ENCODE assay signal across 8 mouse cellular contexts in the genomic region with DNA sequence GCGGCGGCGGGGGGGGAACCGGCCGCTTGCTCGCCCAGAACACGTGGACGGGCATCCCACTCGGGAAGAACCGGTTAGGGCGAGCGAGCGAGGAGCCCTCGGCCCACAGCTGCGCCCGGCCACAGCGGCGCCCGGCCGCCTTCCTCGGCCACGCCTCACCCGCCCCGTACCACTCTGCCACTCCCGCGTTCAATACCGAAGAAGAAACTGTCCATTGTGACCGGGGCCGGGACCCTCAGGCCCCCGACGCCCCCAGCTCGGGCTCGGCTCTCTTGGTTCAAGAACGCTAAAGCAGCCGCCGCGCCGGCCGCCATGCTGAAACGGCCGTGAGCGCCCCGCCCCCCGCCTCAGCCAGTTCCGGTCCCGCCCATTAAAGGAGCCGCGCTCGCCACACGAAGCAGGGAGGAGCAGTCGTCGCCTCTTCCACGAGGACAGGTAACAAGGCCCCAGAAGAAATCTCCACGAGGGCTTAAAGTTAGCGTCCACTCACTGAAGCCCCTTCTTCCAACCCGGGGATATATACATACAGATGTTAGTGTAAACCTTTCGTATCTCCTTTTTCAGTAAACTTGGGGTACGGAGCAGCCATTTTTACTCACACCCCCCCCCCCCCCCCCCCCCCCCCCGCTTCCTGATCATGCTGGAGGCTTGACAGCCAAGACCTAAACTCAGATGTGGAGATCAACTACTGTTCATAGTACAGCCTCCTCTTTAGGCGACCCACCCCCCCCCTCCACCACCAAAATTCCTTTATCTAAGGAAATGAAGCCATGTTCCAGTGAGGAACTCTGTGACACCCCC. TPM values are rescaled to one million over a fixed set of nuclear protein-coding genes. Genes with fewer than 3 reads are reported as not detected.
DNase-seq lines count a peak whose midpoint lies in the region; ATAC-seq lines count a peak whose summit lies in the region.

A gene (minus strand): TSS at position 349 of the 801 bp plus-strand sequence.

- peak; percentile 85 for DNase-seq in 416B (ENCODE audit: low read depth)
- peak; percentile 70 to 79 for DNase-seq in adrenal gland, postnatal 4 days (ENCODE audit: low spot score in 2 of 2)
- peak; percentile 92 for DNase-seq in embryonic facial prominence, embryonic 14.5 days (ENCODE audit: low spot score)
- DNase-seq in heart, adult 8-10 months (ENCODE audit: low spot score): peak; percentile 77
- peak; percentile 85 for DNase-seq in kidney, adult 9 months
- DNase-seq in monocyte, adult 2 months (ENCODE audit: low read depth in 1 of 2, low spot score in 2 of 2): peak; percentile 21 to 56
- DNase-seq in spleen, postnatal 36 days (ENCODE audit: low spot score in 2 of 2): peak; percentile 81 to 82

- H3K27ac ChIP-seq in embryonic facial prominence, embryonic 14.5 days (replicated peaks; ENCODE audit: low read depth, low read length): no peak within 1 kb of the TSS
- H3K27ac ChIP-seq in limb, embryonic 15.5 days: peak within 1 kb of the TSS; percentile 38; the same call in 1 of the 2 replicates

- peaks cover 21% of the 10 kb centered on the region for H3K27me3 ChIP-seq in embryonic facial prominence, embryonic 14.5 days (replicated peaks; ENCODE audit: control insufficient read depth, insufficient read depth, low read length)
- peaks cover 23% of the 10 kb centered on the region for H3K27me3 ChIP-seq in limb, embryonic 15.5 days

- peak within 1 kb of the TSS; percentile 84 for H3K9ac ChIP-seq in embryonic facial prominence, embryonic 14.5 days (ENCODE audit: low read depth, low read length)
- peak within 1 kb of the TSS; percentile 71 for H3K9ac ChIP-seq in limb, embryonic 15.5 days

- peak within 1 kb of the TSS; percentile 90 for H3K4me2 ChIP-seq in embryonic facial prominence, embryonic 14.5 days (ENCODE audit: low read depth, low read length)
- H3K4me2 ChIP-seq in limb, embryonic 15.5 days: peak within 1 kb of the TSS; percentile 86

- WGBS in embryonic facial prominence, embryonic 14.5 days: under 1% methylated on average over 34 of the region's 60 CpGs
- under 1% methylated on average over 59 of the region's 60 CpGs for WGBS in limb, embryonic 15.5 days

- peak within 1 kb of the TSS; percentile 82 for H3K4me3 ChIP-seq in embryonic facial prominence, embryonic 14.5 days (ENCODE audit: low read depth, low read length)
- peak within 1 kb of the TSS; percentile 85 for H3K4me3 ChIP-seq in limb, embryonic 15.5 days

- no peaks in the 10 kb centered on the region for H3K9me3 ChIP-seq in embryonic facial prominence, embryonic 14.5 days (ENCODE audit: control insufficient read depth, low read length)
- no peaks in the 10 kb centered on the region for H3K9me3 ChIP-seq in limb, embryonic 15.5 days

- H3K4me1 ChIP-seq in embryonic facial prominence, embryonic 14.5 days (ENCODE audit: control insufficient read depth, insufficient read depth, low read length): peaks cover 3% of the 10 kb centered on the region
- peaks cover 29% of the 10 kb centered on the region for H3K4me1 ChIP-seq in limb, embryonic 15.5 days

- peaks cover 39% of the 10 kb centered on the region for H3K36me3 ChIP-seq in embryonic facial prominence, embryonic 14.5 days (ENCODE audit: control insufficient read depth, insufficient read depth, low read length)
- peaks cover 28% of the 10 kb centered on the region for H3K36me3 ChIP-seq in limb, embryonic 15.5 days

- ATAC-seq in embryonic facial prominence, embryonic 14.5 days (ENCODE audit: low read depth): peak; percentile 85
- ATAC-seq in limb, embryonic 15.5 days (ENCODE audit: insufficient number of reproducible peaks, low FRiP score, low TSS enrichment, low read depth): peak; percentile 66

RNA-seq across cellular contexts. Expression of the gene that starts here (rescaled TPM):
- total RNA-seq in adrenal gland, postnatal 4 days (2021): 10 to 100 TPM; 38.4 to 42.9 TPM
- 18.9 and 19.8 TPM in 2 replicates for polyA plus RNA-seq in embryonic facial prominence, embryonic 14.5 days (2014; fragmentation: Nextera tagmentation; extraction: Ambion mirVana)
- total RNA-seq in heart, adult 8-10 months (2022): 10 to 100 TPM; 11.5 to 16.0 (median 13.9) TPM
- polyA plus RNA-seq in limb, embryonic 15.5 days (2015; fragmentation: Nextera tagmentation; extraction: Ambion mirVana): 12.4 and 20.6 TPM in 2 replicates

Comparison
In these comparisons a context has a peak if more than half of its experiments do, and no peak if none do; other contexts are left out.
1. DNase-seq: peak in every context shown above with its lines; median percentile 92 in embryonic facial prominence, embryonic 14.5 days; 85 in 416B; 85 in kidney, adult 9 months; 82 in spleen, postnatal 36 days; 77 in heart, adult 8-10 months; 74 in adrenal gland, postnatal 4 days; 38 in monocyte, adult 2 months.